Mouse (Mus musculus) lung, embryonic 16.5 days (tissue): ENCODE results near the gene Erich6b. TPM values are rescaled to one million over a fixed set of nuclear protein-coding genes. Genes with fewer than 3 reads are reported as not detected.
A peak's percentile ranks its signal among the peaks of the same experiment; 100 is the strongest.

ENCODE experiments used
- ATAC-seq: fragments of 200-750 bp; cut with Nextera tagmentation; 2 replicates; pipeline ENCODE4 v1.8.0; 2017; ENCODE audit warnings: low read depth, mild to moderate bottlenecking, moderate library complexity
- H3K27ac ChIP-seq: fragments of 300-500 bp; sonication (generic); 2 replicates; pipeline ENCODE4 v1.5.1; 2014; ENCODE audit warnings: mild to moderate bottlenecking, control low read depth, low read length
- H3K27me3 ChIP-seq: fragments of 300-500 bp; sonication (generic); 2 replicates; pipeline ENCODE4 v1.6.1; 2014; ENCODE audit warnings: low read depth, low read length, mixed read lengths; ENCODE audit not compliant: control insufficient read depth, insufficient read depth
- H3K36me3 ChIP-seq: fragments of 300-500 bp; sonication (generic); 2 replicates; pipeline ENCODE4 v1.6.1; 2014; ENCODE audit warnings: low read length; ENCODE audit not compliant: control insufficient read depth, insufficient read depth
- H3K4me1 ChIP-seq: fragments of 300-500 bp; sonication (generic); replicated peaks from 2 replicates; pipeline ENCODE4 v1.6.1; 2014; ENCODE audit warnings: low read length, mixed read lengths; ENCODE audit not compliant: control insufficient read depth, insufficient read depth
- H3K4me2 ChIP-seq: fragments of 300-500 bp; sonication (generic); 2 replicates; pipeline ENCODE4 v1.6.1; 2014; ENCODE audit warnings: low read depth, low read length, control low read depth
- H3K4me3 ChIP-seq: fragments of 300-500 bp; sonication (generic); 2 replicates; pipeline ENCODE4 v1.5.1; 2014; ENCODE audit warnings: mild to moderate bottlenecking, low read length, control low read depth
- H3K9ac ChIP-seq: fragments of 300-500 bp; sonication (generic); 2 replicates; pipeline ENCODE4 v1.6.1; 2014; ENCODE audit warnings: low read length, control low read depth
- H3K9me3 ChIP-seq: fragments of 300-500 bp; sonication (generic); 2 replicates; pipeline ENCODE4 v1.6.1; 2016; ENCODE audit warnings: low read length; ENCODE audit not compliant: control insufficient read depth
- WGBS: fragments of 180-500 bp; shearing (Covaris S2); extraction: QIAGEN DNeasy Blood & Tissue Kit; methylation state at CpG from one replicate; pipeline ENCODE4 v1.1.7; 2014; 5-methylcytosine and 5-hydroxymethylcytosine counted together
- polyA plus RNA-seq: library from polyadenylated mRNA; unstranded; fragments of >200 nt; fragmentation: Nextera tagmentation; extraction: Ambion mirVana; gene quantifications from 2 replicates; pipeline ENCODE4 v1.2.1, GENCODE M21; 2015

Erich6b gene
- not detected in 2 replicates for polyA plus RNA-seq

DNA sequence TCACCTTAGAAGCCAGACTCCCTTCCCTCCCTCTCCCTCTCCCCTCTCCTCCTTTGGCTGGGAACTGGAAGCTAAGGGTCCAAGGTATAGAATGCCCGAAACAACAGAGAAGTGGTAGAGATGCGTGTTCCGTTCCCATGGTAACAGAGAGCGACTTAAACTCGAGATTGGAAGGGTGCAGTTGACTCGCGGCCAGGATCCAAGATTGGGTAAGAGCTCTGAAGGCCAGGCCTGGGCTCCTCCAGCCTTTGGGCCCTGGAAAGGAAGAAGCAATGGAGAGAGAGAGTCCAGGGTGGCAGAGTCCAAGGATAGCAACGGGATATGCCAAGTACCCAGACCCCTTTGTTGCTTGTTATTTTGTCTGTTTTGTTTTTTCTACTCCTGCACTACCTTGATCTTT lies at the start of gene Erich6b:
Erich6b (plus strand) TSS at position 180 of the 400 bp plus-strand sequence.
- ATAC-seq, result peak; percentile 30; the same call in 1 of the 2 replicates
- no peaks in the 10 kb centered on the region for H3K4me1 ChIP-seq
- WGBS, result 67% methylated on average over 8 of the region's 8 CpGs
- H3K9ac ChIP-seq, result no peak within 1 kb of the TSS
- no peak within 1 kb of the TSS for H3K27ac ChIP-seq
- H3K4me2 ChIP-seq, result no peak within 1 kb of the TSS
- no peak within 1 kb of the TSS for H3K4me3 ChIP-seq
- no peaks in the 10 kb centered on the region for H3K36me3 ChIP-seq
- H3K9me3 ChIP-seq, result no peaks in the 10 kb centered on the region
- H3K27me3 ChIP-seq, result no peaks in the 10 kb centered on the region

GRCm38 (mm10) chr14:75592978-75593377 lies 49.1 kb upstream of the Erich6b start, which contains the start of gene Spert:
Gene Spert (minus strand): TSS chr14:75593116.
- Histone ChIP-seq H3K4me3 (no peak within 1 kb of the TSS), H3K27me3 (no peaks in the 10 kb centered on the region), H3K9me3 (no peaks in the 10 kb centered on the region), H3K27ac (no peak within 1 kb of the TSS), H3K36me3 (no peaks in the 10 kb centered on the region), H3K4me1 (no peaks in the 10 kb centered on the region), H3K4me2 (no peak within 1 kb of the TSS), H3K9ac (no peak within 1 kb of the TSS)
- ATAC-seq, result no peak
- 48% methylated on average over 3 of the region's 3 CpGs for WGBS

GRCm38 (mm10) chr14:75609176-75609575 lies 32.9 kb upstream of the Erich6b start:
- Histone ChIP-seq H3K9me3 (no peaks in the 10 kb centered on the region; the same call in 1 of the 2 replicates), H3K9ac (no peak overlapping the region), H3K4me2 (no peak overlapping the region), H3K36me3 (no peaks in the 10 kb centered on the region), H3K4me3 (no peak overlapping the region), H3K27me3 (no peaks in the 10 kb centered on the region), H3K27ac (no peak overlapping the region), H3K4me1 (no peaks in the 10 kb centered on the region)
- ATAC-seq, result no peak
- 93% methylated on average over 2 of the region's 2 CpGs for WGBS

DNA sequence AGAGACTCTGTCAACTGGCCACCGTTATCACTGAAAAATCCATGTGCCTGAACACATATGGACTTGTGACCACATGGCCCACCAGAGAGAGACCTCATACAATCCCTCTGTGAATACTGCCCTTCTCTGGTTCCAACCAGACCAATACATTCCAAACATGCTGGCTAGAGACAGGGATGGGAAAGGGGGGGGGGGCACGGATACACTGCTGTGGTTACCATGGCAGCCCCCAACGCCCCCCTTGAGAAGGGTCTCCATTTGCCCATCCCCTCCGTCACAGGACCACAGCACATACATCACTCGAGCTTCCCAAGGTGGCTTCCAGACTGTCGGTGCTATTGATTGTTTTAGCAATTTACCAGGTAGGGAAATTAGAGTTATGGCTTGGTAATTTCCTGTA lies 25.7 kb upstream of the Erich6b start:
- WGBS, result 67% methylated on average over 6 of the region's 6 CpGs
- Histone ChIP-seq H3K27ac (no peak overlapping the region), H3K4me2 (no peak overlapping the region), H3K4me1 (no peaks in the 10 kb centered on the region), H3K4me3 (no peak overlapping the region), H3K9ac (no peak overlapping the region), H3K9me3 (no peaks in the 10 kb centered on the region), H3K36me3 (no peaks in the 10 kb centered on the region), H3K27me3 (no peaks in the 10 kb centered on the region)
- ATAC-seq, result no peak

- no peak overlapping the region for H3K4me3 ChIP-seq
- H3K9ac ChIP-seq, result no peak overlapping the region
- no peaks in the 10 kb centered on the region for H3K9me3 ChIP-seq
- no peak for ATAC-seq
- 73% methylated on average over 7 of the region's 7 CpGs for WGBS
- no peak overlapping the region for H3K4me2 ChIP-seq
- H3K4me1 ChIP-seq, result no peaks in the 10 kb centered on the region
- no peaks in the 10 kb centered on the region for H3K27me3 ChIP-seq
- H3K27ac ChIP-seq, result no peak overlapping the region
- no peaks in the 10 kb centered on the region for H3K36me3 ChIP-seq
These were observed 19.1 kb upstream of the Erich6b start for GRCm38 (mm10) chr14:75622984-75623383.

GRCm38 (mm10) chr14:75628870-75629269 lies 13.2 kb upstream of the Erich6b start:
- ATAC-seq, result no peak
- WGBS, result 80% methylated on average over 8 of the region's 8 CpGs
- H3K4me3 ChIP-seq, result no peak overlapping the region

DNA sequence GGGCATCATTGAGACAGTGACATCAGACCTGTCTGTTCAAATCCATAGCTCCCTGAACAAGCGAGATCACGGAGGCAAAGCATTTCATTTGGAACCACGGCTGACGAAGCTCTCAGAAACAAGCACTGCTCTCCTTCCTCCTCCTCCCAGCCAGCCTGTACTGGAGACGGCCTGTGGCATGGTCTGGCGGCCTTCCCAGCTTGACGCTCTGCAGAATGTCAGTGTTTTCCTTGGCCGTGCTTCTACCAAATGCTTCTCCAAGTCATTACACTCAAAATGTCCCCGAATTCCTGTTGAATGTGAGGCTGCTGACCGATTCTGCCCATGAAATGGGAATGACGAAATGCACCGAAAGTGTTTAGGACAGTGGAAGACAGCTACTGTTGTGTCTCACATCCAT lies 6.7 kb upstream of the Erich6b start:
- H3K27me3 ChIP-seq, result no peaks in the 10 kb centered on the region
- no peaks in the 10 kb centered on the region for H3K9me3 ChIP-seq
- no peak overlapping the region; the same call in 1 of the 2 replicates for H3K27ac ChIP-seq
- no peaks in the 10 kb centered on the region for H3K36me3 ChIP-seq
- H3K9ac ChIP-seq, result no peak overlapping the region
- ATAC-seq, result peak; percentile 83
- no peak overlapping the region; the same call in 1 of the 2 replicates for H3K4me2 ChIP-seq
- H3K4me3 ChIP-seq, result no peak overlapping the region
- peaks cover 3% of the 10 kb centered on the region; the same call in 1 of the 2 replicates for H3K4me1 ChIP-seq
- 52% methylated on average over 12 of the region's 12 CpGs for WGBS

More at GRCm38 (mm10) chr14:75628870-75629269, 13.2 kb upstream of the Erich6b start:
- Histone ChIP-seq H3K36me3 (no peaks in the 10 kb centered on the region), H3K4me2 (no peak overlapping the region), H3K9ac (no peak overlapping the region), H3K9me3 (no peaks in the 10 kb centered on the region), H3K27me3 (no peaks in the 10 kb centered on the region), H3K4me1 (no peaks in the 10 kb centered on the region), H3K27ac (no peak overlapping the region)

GRCm38 (mm10) chr14:75636107-75636506 lies 6.0 kb upstream of the Erich6b start:
- Histone ChIP-seq H3K27me3 (no peaks in the 10 kb centered on the region), H3K9me3 (no peaks in the 10 kb centered on the region), H3K4me1 (peaks cover 3% of the 10 kb centered on the region; the same call in 1 of the 2 replicates), H3K4me2 (no peak overlapping the region), H3K27ac (no peak overlapping the region), H3K4me3 (no peak overlapping the region), H3K9ac (no peak overlapping the region), H3K36me3 (no peaks in the 10 kb centered on the region)
- WGBS, result 54% methylated on average over 7 of the region's 7 CpGs
- peak; percentile 27; the same call in 1 of the 2 replicates for ATAC-seq

DNA sequence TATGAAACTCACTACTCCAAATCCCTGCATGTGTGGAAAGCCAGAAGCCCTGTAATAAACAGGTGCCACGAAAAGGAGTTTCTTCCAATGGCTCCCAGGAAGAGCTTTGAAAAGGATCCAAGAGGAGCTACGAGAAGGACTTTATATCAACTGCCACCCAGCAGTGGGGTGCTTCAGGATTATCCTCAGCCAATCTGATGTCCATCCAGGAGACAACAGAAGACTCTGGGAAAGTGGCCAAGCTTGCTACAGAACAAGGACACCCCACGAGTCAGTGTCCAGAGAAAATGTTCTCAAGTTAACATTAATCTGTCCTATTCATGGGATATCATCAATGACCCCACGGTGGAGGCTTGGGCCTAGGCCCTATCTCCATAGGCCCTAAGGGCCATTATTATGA lies 4.4 kb upstream of the Erich6b start:
- H3K9ac ChIP-seq, result no peak overlapping the region
- H3K4me3 ChIP-seq, result no peak overlapping the region
- 58% methylated on average over 4 of the region's 4 CpGs for WGBS
- no peak for ATAC-seq
- no peaks in the 10 kb centered on the region for H3K36me3 ChIP-seq
- H3K9me3 ChIP-seq, result no peaks in the 10 kb centered on the region
- H3K4me2 ChIP-seq, result no peak overlapping the region
- peaks cover 3% of the 10 kb centered on the region; the same call in 1 of the 2 replicates for H3K4me1 ChIP-seq
- H3K27ac ChIP-seq, result no peak overlapping the region
- no peaks in the 10 kb centered on the region for H3K27me3 ChIP-seq

GRCm38 (mm10) chr14:75640846-75641245 lies 1.2 kb upstream of the Erich6b start:
- no peak overlapping the region for H3K4me3 ChIP-seq
- H3K4me1 ChIP-seq, result peaks cover under 1% of the 10 kb centered on the region; the same call in 1 of the 2 replicates
- no peak for ATAC-seq
- no peaks in the 10 kb centered on the region for H3K27me3 ChIP-seq
- H3K4me2 ChIP-seq, result no peak overlapping the region
- H3K27ac ChIP-seq, result no peak overlapping the region
- no peaks in the 10 kb centered on the region for H3K36me3 ChIP-seq
- no peaks in the 10 kb centered on the region for H3K9me3 ChIP-seq
- no peak overlapping the region for H3K9ac ChIP-seq
- WGBS, result 70% methylated on average over 2 of the region's 2 CpGs
